Mouse (Mus musculus) liver, embryonic 12.5 days (tissue): ENCODE results near the gene Ttc7b. TPM values are rescaled to one million over a fixed set of nuclear protein-coding genes. Genes with fewer than 3 reads are reported as not detected.
A peak's percentile ranks its signal among the peaks of the same experiment; 100 is the strongest.

Source experiments
- ATAC-seq: fragments of 200-750 bp; cut with Nextera tagmentation; 2 replicates; pipeline ENCODE4 v1.8.0; 2017; ENCODE audit warnings: moderate number of reproducible peaks, mild to moderate bottlenecking, moderate library complexity
- H3K27ac ChIP-seq: fragments of 300-500 bp; sonication (generic); 2 replicates; pipeline ENCODE4 v1.5.1; 2016; ENCODE audit warnings: mild to moderate bottlenecking
- H3K27me3 ChIP-seq: fragments of 300-500 bp; sonication (generic); replicated peaks from 2 replicates; pipeline ENCODE4 v1.6.1; 2016; ENCODE audit warnings: mild to moderate bottlenecking, moderate library complexity
- H3K36me3 ChIP-seq: fragments of 300-500 bp; sonication (generic); 2 replicates; pipeline ENCODE4 v1.6.1; 2016; ENCODE audit warnings: mild to moderate bottlenecking, moderate library complexity
- H3K4me1 ChIP-seq: fragments of 300-500 bp; sonication (generic); 2 replicates; pipeline ENCODE4 v1.6.1; 2016
- H3K4me2 ChIP-seq: fragments of 300-500 bp; sonication (generic); 2 replicates; pipeline ENCODE4 v1.6.1; 2016; ENCODE audit warnings: mild to moderate bottlenecking, moderate library complexity
- H3K4me3 ChIP-seq: fragments of 300-500 bp; sonication (generic); 2 replicates; pipeline ENCODE4 v1.5.1; 2016; ENCODE audit warnings: mild to moderate bottlenecking, moderate library complexity
- H3K9ac ChIP-seq: fragments of 300-500 bp; sonication (generic); 2 replicates; pipeline ENCODE4 v1.6.1; 2016; ENCODE audit warnings: mild to moderate bottlenecking, moderate library complexity
- H3K9me3 ChIP-seq: fragments of 300-500 bp; sonication (generic); replicated peaks from 2 replicates; pipeline ENCODE4 v1.6.1; 2016; ENCODE audit warnings: mild to moderate bottlenecking, moderate library complexity
- WGBS: fragments of 180-500 bp; shearing (Covaris S2); methylation state at CpG from one replicate; pipeline ENCODE4 v1.1.7; 2016; ENCODE audit not compliant: insufficient replicate concordance; 5-methylcytosine and 5-hydroxymethylcytosine counted together
- polyA plus RNA-seq: library from polyadenylated mRNA; unstranded; fragments of >200 nt; fragmentation: Nextera tagmentation; extraction: Ambion mirVana; gene quantifications from 2 replicates; pipeline ENCODE4 v1.2.1, GENCODE M21; 2016

The Ttc7b gene
- polyA plus RNA-seq, 1 experiment from 2014 or later: 2.2 TPM

DNA sequence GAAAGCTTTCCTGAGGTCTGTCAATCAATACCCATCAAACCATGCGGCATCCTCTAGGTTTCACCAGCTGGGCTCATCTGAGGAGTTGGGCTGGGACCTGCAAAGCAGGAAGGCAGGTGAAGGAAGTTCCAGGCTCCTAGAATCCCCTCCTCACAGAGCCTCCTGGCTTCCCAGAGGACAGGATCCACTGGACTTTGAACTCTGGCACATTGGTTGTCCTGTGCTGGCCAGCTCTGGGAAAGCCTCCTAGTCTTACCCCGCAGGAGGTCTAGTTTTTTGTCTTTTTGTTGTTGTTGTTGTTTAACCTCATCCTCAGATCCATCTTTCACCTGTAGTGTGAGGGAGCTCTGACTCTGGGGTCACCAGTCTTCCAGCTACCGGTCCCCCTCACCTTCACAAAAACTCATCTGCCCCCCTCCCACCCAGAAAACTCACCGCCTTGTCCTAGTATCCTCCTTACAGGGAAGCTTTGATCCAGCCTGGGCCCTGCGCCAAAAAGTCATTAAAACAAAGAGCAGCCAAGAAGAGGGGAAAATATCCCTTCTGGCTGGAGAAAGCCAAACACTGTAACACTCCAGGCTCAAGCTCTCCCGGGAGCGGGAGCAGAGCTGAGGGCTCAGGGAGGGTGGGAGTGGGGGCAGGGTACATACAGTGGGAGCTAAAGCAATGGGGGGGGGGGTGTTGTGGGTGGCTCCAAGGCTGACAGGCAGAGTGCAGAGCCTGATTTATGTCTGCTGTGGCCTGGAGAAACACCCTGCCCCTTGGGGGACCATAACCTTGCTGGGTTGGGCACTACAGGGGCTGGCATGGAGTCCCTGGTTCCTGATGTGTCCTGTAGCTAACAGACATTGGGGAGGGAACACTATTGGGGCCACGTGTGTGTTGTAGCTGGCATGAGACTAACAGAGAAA is 231.1 kb downstream of the Ttc7b start:
- H3K27ac ChIP-seq: no peak overlapping the region
- no peaks in the 10 kb centered on the region for H3K36me3 ChIP-seq
- no peak overlapping the region for H3K4me2 ChIP-seq
- peaks cover 1% of the 10 kb centered on the region; the same call in 1 of the 2 replicates for H3K9me3 ChIP-seq
- H3K27me3 ChIP-seq: no peaks in the 10 kb centered on the region
- no peak overlapping the region for H3K9ac ChIP-seq
- no peak overlapping the region for H3K4me3 ChIP-seq
- peak; percentile 31 for ATAC-seq
- peaks cover 12% of the 10 kb centered on the region; the same call in 1 of the 2 replicates for H3K4me1 ChIP-seq
- WGBS: 49% methylated on average over 8 of the region's 8 CpGs

GRCm38 (mm10) chr12:100288018-100288417 is 232.6 kb downstream of the Ttc7b start:
- H3K4me3 ChIP-seq: no peak overlapping the region
- WGBS: 58% methylated on average over 5 of the region's 5 CpGs
- H3K9ac ChIP-seq: no peak overlapping the region
- H3K4me1 ChIP-seq: peaks cover 12% of the 10 kb centered on the region; the same call in 1 of the 2 replicates
- no peak overlapping the region for H3K27ac ChIP-seq
- H3K27me3 ChIP-seq: no peaks in the 10 kb centered on the region
- no peak overlapping the region for H3K4me2 ChIP-seq
- no peaks in the 10 kb centered on the region for H3K9me3 ChIP-seq
- no peaks in the 10 kb centered on the region for H3K36me3 ChIP-seq
- ATAC-seq: no peak

- ATAC-seq: no peak
- no peak overlapping the region for H3K9ac ChIP-seq
- H3K4me3 ChIP-seq: no peak overlapping the region
- H3K27ac ChIP-seq: no peak overlapping the region
- peaks cover 12% of the 10 kb centered on the region; the same call in 1 of the 2 replicates for H3K4me1 ChIP-seq
- no peak overlapping the region for H3K4me2 ChIP-seq
- no peaks in the 10 kb centered on the region for H3K9me3 ChIP-seq
- H3K27me3 ChIP-seq: no peaks in the 10 kb centered on the region
- H3K36me3 ChIP-seq: no peaks in the 10 kb centered on the region
- 82% methylated on average over 2 of the region's 2 CpGs for WGBS
These were observed 233.1 kb downstream of the Ttc7b start for GRCm38 (mm10) chr12:100287565-100287964.

GRCm38 (mm10) chr12:100283283-100283682 is 237.3 kb downstream of the Ttc7b start:
- Histone ChIP-seq H3K27ac (no peak overlapping the region), H3K4me1 (peaks cover 10% of the 10 kb centered on the region), H3K9me3 (no peaks in the 10 kb centered on the region), H3K27me3 (no peaks in the 10 kb centered on the region), H3K4me2 (no peak overlapping the region), H3K9ac (no peak overlapping the region), H3K4me3 (no peak overlapping the region), H3K36me3 (no peaks in the 10 kb centered on the region)
- no peak for ATAC-seq
- WGBS: 38% methylated on average over 1 of the region's 1 CpGs

- no peak overlapping the region for H3K4me2 ChIP-seq
- ATAC-seq: 0 out of 2 replicates have a peak, but pooled peaks have one; percentile 45
- WGBS: 56% methylated on average over 8 of the region's 8 CpGs
These were observed 238.4 kb downstream of the Ttc7b start for GRCm38 (mm10) chr12:100282025-100282885.

GRCm38 (mm10) chr12:100280972-100281794 is 239.4 kb downstream of the Ttc7b start:
- Histone ChIP-seq H3K9me3 (no peaks in the 10 kb centered on the region), H3K27me3 (no peaks in the 10 kb centered on the region), H3K4me1 (peaks cover 25% of the 10 kb centered on the region), H3K27ac (no peak overlapping the region; the same call in 1 of the 2 replicates), H3K4me2 (no peak overlapping the region), H3K36me3 (no peaks in the 10 kb centered on the region), H3K9ac (no peak overlapping the region), H3K4me3 (no peak overlapping the region)
- WGBS: 67% methylated on average over 4 of the region's 4 CpGs
- peak; percentile 16 for ATAC-seq

More at GRCm38 (mm10) chr12:100282025-100282885, 238.4 kb downstream of the Ttc7b start:
- Histone ChIP-seq H3K36me3 (no peaks in the 10 kb centered on the region), H3K9me3 (no peaks in the 10 kb centered on the region), H3K4me1 (peaks cover 16% of the 10 kb centered on the region), H3K9ac (no peak overlapping the region), H3K4me3 (no peak overlapping the region), H3K27me3 (no peaks in the 10 kb centered on the region), H3K27ac (peak overlapping the region; percentile 26; the same call in 1 of the 2 replicates)

GRCm38 (mm10) chr12:100279898-100280297 is 240.7 kb downstream of the Ttc7b start:
- Histone ChIP-seq H3K9me3 (no peaks in the 10 kb centered on the region), H3K4me2 (no peak overlapping the region), H3K4me3 (no peak overlapping the region), H3K36me3 (no peaks in the 10 kb centered on the region), H3K9ac (no peak overlapping the region), H3K27ac (no peak overlapping the region), H3K4me1 (peaks cover 31% of the 10 kb centered on the region), H3K27me3 (no peaks in the 10 kb centered on the region)
- WGBS: 59% methylated on average over 4 of the region's 4 CpGs
- ATAC-seq: no peak

DNA sequence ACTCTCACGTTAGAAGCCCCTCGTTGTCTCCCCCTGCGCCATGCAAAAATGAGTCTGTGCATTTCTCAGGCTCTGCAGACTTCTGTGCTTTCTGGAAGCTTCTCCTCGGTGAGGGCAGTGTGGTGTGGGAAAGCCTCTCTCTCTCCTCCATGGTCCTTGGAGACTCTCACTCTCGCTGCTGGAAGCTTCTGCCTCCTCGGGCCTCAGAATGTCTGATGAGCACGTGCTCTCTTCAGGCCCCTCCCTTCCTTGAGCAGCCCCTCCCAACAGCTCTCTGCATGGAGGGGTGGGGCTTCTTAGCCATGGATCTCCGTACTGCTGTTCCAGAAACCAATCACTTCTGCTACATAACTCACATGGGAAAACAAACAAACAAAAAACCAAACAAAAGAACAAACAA is 242.3 kb downstream of the Ttc7b start:
- Histone ChIP-seq H3K4me2 (no peak overlapping the region), H3K4me1 (peaks cover 31% of the 10 kb centered on the region), H3K27me3 (peaks cover 6% of the 10 kb centered on the region; the same call in 1 of the 2 replicates), H3K27ac (no peak overlapping the region), H3K9me3 (no peaks in the 10 kb centered on the region), H3K36me3 (no peaks in the 10 kb centered on the region), H3K4me3 (no peak overlapping the region), H3K9ac (no peak overlapping the region)
- 39% methylated on average over 8 of the region's 8 CpGs for WGBS
- ATAC-seq: no peak

DNA sequence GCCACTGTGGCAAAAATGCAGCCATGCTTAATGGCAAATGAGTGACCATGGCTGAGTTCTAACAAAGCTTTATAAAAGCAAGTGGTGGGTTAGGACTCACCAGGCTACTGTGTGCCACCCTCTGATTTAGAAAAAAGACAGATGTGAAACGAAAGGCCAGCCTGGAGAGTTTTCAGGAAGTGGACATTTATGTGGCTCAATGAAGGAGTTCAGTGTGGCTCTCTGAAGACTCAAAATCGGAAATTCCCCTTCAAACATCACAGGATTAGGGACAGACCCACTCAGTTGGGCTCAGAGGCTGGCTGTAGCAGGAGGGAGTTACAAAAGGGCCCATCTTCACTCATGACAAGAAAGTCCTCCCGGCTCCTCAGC is 243.1 kb downstream of the Ttc7b start:
- Histone ChIP-seq H3K27ac (no peak overlapping the region), H3K36me3 (no peaks in the 10 kb centered on the region), H3K27me3 (peaks cover 14% of the 10 kb centered on the region; the same call in 1 of the 2 replicates), H3K4me1 (peaks cover 31% of the 10 kb centered on the region), H3K4me2 (no peak overlapping the region), H3K9ac (no peak overlapping the region), H3K9me3 (no peaks in the 10 kb centered on the region), H3K4me3 (no peak overlapping the region)
- WGBS: 53% methylated on average over 3 of the region's 3 CpGs
- ATAC-seq: no peak

DNA sequence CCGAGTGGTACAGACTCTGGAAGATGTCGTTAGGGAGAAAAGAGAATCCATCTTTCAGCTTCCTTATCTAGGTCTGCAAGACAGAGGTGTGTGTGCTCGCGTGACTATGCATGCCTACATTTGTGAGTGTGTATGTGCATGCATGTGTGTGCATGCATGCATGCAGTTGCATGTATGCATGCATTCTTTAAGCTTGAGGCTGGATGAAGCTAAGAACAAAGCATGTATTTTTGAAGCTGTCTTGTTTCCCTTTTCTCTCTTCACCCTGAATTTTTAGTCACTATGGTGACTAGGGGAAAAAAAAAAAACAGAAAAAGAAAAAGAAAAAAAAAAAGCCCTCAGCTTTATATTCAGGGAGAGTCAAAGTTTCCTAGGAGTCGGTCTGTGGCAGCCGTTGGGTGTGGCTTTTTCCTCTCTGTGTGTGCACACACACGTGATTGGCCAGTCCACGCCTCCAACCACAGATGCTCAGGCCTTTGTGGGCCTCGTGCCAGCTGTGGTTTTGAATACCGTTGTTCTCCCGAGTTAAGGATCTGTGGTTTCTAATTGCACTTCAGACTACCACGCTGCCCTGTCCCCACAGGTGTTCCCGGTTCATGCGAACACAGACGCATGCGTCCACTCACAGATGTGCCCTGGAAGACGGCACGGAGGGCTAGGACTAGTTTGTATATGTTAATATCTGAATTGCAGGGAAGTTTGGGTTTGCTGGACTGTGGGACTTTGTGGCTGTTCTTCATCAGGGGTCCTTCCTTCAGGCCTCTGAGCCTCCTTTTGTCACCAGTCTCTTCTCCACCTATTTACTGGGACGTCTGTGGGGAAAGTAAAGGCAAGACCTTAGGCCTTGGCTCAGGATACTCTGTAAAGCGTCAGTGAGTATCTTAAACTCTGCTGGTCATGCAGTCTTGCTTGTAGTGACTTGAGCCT is 243.8 kb downstream of the Ttc7b start:
- no peak overlapping the region for H3K4me3 ChIP-seq
- no peak overlapping the region for H3K27ac ChIP-seq
- H3K4me1 ChIP-seq: peaks cover 31% of the 10 kb centered on the region
- H3K36me3 ChIP-seq: no peaks in the 10 kb centered on the region
- H3K27me3 ChIP-seq: peaks cover 14% of the 10 kb centered on the region; the same call in 1 of the 2 replicates
- no peak overlapping the region for H3K9ac ChIP-seq
- H3K9me3 ChIP-seq: no peaks in the 10 kb centered on the region
- no peak for ATAC-seq
- WGBS: 31% methylated on average over 20 of the region's 20 CpGs
- no peak overlapping the region for H3K4me2 ChIP-seq
